Mouse (Mus musculus): ENCODE results near the gene Cdk6. TPM values are rescaled to one million over a fixed set of nuclear protein-coding genes. Genes with fewer than 3 reads are reported as not detected.
"Not testable (repeated sequence)": the region's sequence is repeated elsewhere in the genome, so short reads cannot be mapped to it uniquely, and the experiment has no call there.

Gene Cdk6
- polyA plus RNA-seq, 1 experiment from 2014 or later, result 59.1 TPM

DNA sequence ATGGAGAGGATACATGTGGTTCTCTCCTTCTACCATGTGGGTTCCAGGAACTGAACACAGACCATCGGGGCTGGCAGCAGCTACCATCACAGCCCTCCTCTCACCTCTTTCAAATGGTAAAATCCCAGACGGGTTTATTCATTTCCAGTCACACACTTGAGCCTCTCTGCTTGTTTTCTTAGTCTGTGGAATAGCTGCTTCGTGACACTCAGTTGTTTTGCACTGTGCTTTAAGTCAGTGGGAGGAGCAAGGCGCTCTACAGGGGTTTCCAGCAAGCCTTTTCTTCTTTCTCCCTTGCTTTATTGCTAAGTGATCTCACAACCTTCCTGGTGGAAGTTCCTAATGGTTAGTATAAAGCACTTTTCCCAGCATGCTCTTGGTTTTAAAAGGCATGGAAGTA lies 10.6 kb downstream of the Cdk6 start:
- not testable (repeated sequence) for H3K9ac ChIP-seq; H3K4me3 ChIP-seq; H3K9me3 ChIP-seq; H3K27me3 ChIP-seq; H3K4me2 ChIP-seq; H3K36me3 ChIP-seq; ATAC-seq (ENCODE audit: borderline replicate concordance, extremely low read depth, low FRiP score, low TSS enrichment); H3K4me1 ChIP-seq; H3K27ac ChIP-seq
- 60% methylated on average over 4 of the region's 4 CpGs for WGBS

DNA sequence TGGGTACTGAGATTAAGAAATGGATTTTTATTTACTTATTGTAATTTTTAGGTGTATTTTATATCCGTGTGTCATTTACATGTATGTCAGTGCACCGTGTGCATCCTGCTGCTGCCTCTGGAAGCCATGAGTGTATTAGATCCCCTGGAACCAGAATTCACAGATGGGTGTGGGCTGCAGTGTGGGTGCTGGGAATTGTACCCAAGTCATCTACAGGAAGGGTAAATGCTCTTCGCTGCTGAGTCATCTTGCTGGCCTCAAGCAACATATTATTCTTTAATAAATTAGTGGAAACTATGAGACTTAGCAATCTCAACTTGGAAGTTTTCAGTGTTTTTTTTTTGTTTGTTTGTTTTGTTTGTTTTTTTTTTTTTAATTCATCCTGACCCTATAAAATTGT lies 11.0 kb downstream of the Cdk6 start:
- Histone ChIP-seq H3K4me1 (0 out of 2 replicates have a peak, but pooled peaks cover 8% of the 10 kb centered on the region), H3K4me3 (no peak overlapping the region), H3K9me3 (no peaks in the 10 kb centered on the region), H3K36me3 (no peaks in the 10 kb centered on the region; the same call in 1 of the 2 replicates), H3K4me2 (no peak overlapping the region), H3K9ac (no peak overlapping the region), H3K27me3 (no peaks in the 10 kb centered on the region), H3K27ac (no peak overlapping the region)
- ATAC-seq (ENCODE audit: borderline replicate concordance, extremely low read depth, low FRiP score, low TSS enrichment), result no peak
- 88% methylated on average over 3 of the region's 3 CpGs for WGBS

DNA sequence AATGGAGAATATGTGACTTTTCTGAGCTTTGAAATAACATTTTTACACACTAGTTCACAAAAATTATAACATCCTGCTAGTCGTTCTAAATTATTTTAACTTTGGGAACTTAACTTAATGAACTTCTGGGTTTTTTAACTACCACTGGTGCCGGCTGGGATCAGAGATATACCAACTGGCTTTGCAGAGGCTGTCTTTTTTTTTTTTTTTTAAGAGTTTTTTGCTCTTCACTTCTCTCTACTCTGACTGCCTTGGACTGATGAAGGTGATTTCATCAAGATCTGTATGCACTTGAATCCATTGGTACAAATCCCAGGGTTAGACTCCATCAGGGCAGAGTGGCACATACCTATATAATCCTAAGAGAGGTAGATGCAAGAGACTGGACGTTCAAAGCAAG lies 11.5 kb downstream of the Cdk6 start:
- WGBS, result 85% methylated on average over 3 of the region's 3 CpGs
- Histone ChIP-seq H3K9me3 (no peaks in the 10 kb centered on the region), H3K4me3 (no peak overlapping the region), H3K27me3 (no peaks in the 10 kb centered on the region), H3K4me2 (no peak overlapping the region), H3K36me3 (no peaks in the 10 kb centered on the region; the same call in 1 of the 2 replicates), H3K9ac (no peak overlapping the region), H3K4me1 (0 out of 2 replicates have a peak, but pooled peaks cover 10% of the 10 kb centered on the region), H3K27ac (no peak overlapping the region)
- ATAC-seq (ENCODE audit: borderline replicate concordance, extremely low read depth, low FRiP score, low TSS enrichment), result no peak

DNA sequence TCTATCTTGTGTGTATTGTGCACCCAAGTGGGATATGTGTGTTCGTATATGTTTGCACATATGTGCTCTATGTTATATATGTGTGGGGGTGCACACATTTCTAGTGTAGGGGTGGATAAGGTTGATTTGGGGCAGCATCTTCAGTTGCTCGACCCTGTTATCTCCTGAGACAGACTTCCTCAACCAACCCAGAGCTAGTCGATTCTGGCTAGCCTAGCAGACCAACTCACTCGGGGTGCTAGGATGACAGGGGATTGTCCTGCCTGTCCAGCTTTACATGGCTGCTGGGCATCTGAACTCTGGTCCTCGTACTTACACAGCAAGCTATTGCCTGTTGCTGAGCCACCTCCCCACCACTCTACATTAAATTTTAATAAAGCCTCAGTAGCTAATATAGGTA lies 13.0 kb downstream of the Cdk6 start:
- Histone ChIP-seq H3K27me3 (no peaks in the 10 kb centered on the region), H3K36me3 (no peaks in the 10 kb centered on the region), H3K9ac (no peak overlapping the region), H3K4me3 (no peak overlapping the region), H3K9me3 (no peaks in the 10 kb centered on the region), H3K4me1 (0 out of 2 replicates have a peak, but pooled peaks cover 10% of the 10 kb centered on the region), H3K4me2 (no peak overlapping the region), H3K27ac (no peak overlapping the region)
- 81% methylated on average over 5 of the region's 5 CpGs for WGBS
- no peak for ATAC-seq (ENCODE audit: borderline replicate concordance, extremely low read depth, low FRiP score, low TSS enrichment)

DNA sequence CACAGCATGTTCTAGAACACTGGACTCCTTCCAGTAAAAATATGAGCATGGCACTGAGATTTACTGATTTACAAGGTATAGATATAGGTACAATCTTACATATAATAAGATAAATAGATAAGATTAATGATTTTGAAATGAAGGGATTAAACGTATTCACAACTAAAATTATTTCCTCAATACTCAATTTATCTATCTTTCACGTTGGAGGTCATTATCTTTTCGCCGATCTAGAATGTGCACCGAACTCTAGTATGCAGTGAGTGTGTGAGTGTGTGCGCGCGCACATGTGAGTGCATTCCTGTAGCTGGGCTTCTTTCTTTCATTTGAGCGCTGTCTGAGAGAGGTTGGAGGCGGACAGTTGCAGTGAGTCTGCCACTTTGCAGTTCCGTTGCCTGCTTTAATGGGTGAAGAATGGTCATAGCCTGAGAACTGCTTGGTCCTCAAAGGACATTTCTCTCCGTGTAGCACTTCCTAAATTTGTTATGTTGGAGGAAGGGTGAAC lies 13.8 kb downstream of the Cdk6 start:
- no peaks in the 10 kb centered on the region for H3K9me3 ChIP-seq
- H3K9ac ChIP-seq, result no peak overlapping the region
- H3K4me3 ChIP-seq, result no peak overlapping the region
- ATAC-seq (ENCODE audit: borderline replicate concordance, extremely low read depth, low FRiP score, low TSS enrichment), result no peak
- H3K4me1 ChIP-seq, result 0 out of 2 replicates have a peak, but pooled peaks cover 10% of the 10 kb centered on the region
- H3K4me2 ChIP-seq, result no peak overlapping the region
- WGBS, result 80% methylated on average over 12 of the region's 12 CpGs
- no peak overlapping the region for H3K27ac ChIP-seq
- no peaks in the 10 kb centered on the region for H3K27me3 ChIP-seq
- no peaks in the 10 kb centered on the region for H3K36me3 ChIP-seq

DNA sequence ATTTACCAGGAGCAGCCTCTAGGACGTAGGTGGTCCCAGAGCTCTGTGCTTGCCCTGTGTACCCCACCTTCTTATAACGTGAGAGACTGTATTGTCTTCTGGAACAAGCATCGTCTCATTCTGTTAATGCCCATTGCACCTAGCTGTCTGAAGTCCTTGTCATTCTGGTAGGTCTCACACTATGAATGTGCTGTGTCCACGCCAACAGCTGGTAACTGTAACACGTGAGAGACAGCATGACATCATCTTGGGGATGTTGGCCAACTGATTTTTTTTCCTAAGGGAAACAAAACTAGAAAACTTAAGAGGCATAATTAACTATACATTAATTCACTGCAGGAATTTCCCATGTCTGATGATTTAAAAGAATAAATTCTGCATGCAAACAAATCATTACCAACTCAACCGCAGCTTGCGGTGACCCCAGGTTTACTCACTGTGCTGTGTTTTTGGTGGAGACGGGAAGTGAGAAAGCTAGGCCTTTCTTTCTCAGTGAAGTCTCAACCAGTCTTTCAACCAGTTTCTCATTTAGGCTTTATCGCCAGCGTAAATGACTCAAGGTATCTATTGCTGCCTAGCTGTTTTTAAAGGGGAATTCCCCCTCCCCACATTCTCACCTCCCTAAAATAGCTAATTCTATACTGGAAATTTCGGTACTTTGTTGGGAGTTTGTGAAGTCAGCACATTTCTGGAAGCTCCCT lies 14.4 kb downstream of the Cdk6 start:
- H3K4me2 ChIP-seq, result no peak overlapping the region
- 67% methylated on average over 11 of the region's 11 CpGs for WGBS

DNA sequence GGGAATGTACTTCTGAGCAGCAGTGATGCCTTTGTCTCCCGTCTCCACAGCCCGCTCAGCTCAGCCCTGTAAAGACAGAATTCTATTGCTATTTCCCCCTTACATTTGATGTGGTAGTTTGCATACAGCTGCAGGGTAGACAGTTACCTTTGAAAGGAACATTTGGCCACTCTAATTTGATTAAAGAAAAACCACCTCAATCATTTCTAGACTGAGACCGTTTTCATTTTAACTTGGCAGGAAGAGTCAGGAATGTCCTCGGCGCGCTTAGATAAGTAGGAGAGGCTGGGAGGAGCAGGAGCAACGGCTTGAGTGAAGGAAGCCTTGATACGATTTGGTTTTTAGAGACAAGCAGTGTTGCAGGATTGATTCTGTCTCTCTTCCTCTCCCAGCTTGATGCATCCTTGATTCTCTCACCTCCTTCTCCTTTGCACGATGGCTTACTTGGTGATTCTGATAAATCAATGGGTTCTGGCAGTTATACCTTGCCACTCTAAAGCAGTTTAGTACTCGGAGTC lies 15.0 kb downstream of the Cdk6 start:
- Histone ChIP-seq H3K9me3 (no peaks in the 10 kb centered on the region), H3K36me3 (no peaks in the 10 kb centered on the region), H3K4me3 (no peak overlapping the region), H3K4me1 (0 out of 2 replicates have a peak, but pooled peaks cover 10% of the 10 kb centered on the region), H3K27ac (no peak overlapping the region), H3K4me2 (no peak overlapping the region), H3K9ac (no peak overlapping the region), H3K27me3 (no peaks in the 10 kb centered on the region)
- no peak for ATAC-seq (ENCODE audit: borderline replicate concordance, extremely low read depth, low FRiP score, low TSS enrichment)
- WGBS, result 74% methylated on average over 10 of the region's 10 CpGs

More for the DNA sequence above, 14.4 kb downstream of the Cdk6 start:
- Histone ChIP-seq H3K36me3 (no peaks in the 10 kb centered on the region), H3K4me1 (0 out of 2 replicates have a peak, but pooled peaks cover 10% of the 10 kb centered on the region), H3K9me3 (no peaks in the 10 kb centered on the region), H3K4me3 (no peak overlapping the region), H3K27ac (no peak overlapping the region), H3K9ac (no peak overlapping the region), H3K27me3 (no peaks in the 10 kb centered on the region)
- no peak for ATAC-seq (ENCODE audit: borderline replicate concordance, extremely low read depth, low FRiP score, low TSS enrichment)

DNA sequence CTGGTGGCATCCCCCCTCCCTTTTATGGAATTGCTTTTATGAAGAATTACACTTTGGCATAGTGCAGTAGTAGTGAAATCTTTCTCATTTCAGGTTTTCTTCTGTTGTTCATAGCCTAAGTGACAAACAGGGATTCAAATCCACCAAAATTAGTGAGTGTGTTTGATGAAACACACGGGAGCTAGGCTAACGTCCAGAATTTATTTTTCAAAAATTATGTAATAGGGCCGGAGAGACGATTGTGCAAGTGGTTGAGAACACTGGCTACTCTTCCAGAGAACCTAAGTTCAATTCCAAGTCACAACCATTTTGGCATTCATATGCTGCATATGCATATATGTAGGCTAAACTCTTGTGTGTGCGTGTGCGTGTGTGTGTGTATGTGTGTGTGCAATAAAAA lies 16.2 kb downstream of the Cdk6 start:
- no peaks in the 10 kb centered on the region for H3K9me3 ChIP-seq
- no peak overlapping the region for H3K4me3 ChIP-seq
- no peak overlapping the region for H3K9ac ChIP-seq
- ATAC-seq (ENCODE audit: borderline replicate concordance, extremely low read depth, low FRiP score, low TSS enrichment), result no peak
- WGBS, result 75% methylated on average over 6 of the region's 6 CpGs
- H3K27me3 ChIP-seq, result no peaks in the 10 kb centered on the region
- H3K4me1 ChIP-seq, result peaks cover 18% of the 10 kb centered on the region; the same call in 1 of the 2 replicates
- no peaks in the 10 kb centered on the region for H3K36me3 ChIP-seq
- H3K27ac ChIP-seq, result no peak overlapping the region
- no peak overlapping the region for H3K4me2 ChIP-seq

DNA sequence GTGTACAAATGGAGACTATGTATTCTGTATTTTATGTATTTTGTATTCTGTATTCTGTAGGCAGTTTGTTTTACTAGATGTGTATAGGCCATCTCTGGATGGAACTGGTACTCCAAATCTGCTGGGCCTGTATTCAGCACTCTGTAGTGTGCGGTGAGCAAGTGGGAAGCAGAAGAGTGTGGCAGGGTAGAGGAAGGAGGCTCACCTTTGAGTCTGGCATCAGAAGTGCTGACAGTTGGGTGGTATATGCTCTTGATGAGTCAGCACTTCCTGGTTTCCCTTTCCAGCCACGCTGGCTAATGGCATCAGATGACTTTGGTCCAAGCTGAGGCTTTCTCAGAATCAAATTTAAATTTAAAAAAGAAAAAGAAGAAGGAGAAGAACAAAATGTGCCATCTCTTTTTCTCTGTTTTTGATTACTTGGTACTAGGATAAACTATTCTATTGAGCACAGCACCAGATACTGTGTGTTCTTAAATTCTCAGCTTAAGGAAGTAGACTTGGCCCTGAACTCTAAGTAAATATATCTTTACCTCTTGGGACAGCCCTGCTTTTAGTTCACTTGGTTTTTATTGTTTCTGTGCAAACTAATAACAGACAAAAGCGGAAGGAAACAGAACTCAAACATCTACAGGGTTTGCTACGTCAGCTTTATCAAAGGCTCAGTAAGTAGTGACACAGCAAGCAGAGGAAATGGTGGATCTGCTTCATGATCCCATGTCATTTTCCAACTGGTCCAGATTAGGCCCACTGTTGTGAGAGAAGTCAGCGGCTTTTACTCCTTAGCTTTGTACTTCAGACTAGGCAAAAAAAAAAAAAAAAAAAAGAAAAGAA lies 17.6 kb downstream of the Cdk6 start:
- Histone ChIP-seq H3K27me3 (no peaks in the 10 kb centered on the region), H3K4me1 (peaks cover 18% of the 10 kb centered on the region; the same call in 1 of the 2 replicates), H3K9ac (no peak overlapping the region), H3K36me3 (no peaks in the 10 kb centered on the region), H3K9me3 (no peaks in the 10 kb centered on the region), H3K4me2 (no peak overlapping the region), H3K27ac (no peak overlapping the region), H3K4me3 (no peak overlapping the region)
- 78% methylated on average over 5 of the region's 5 CpGs for WGBS
- ATAC-seq (ENCODE audit: borderline replicate concordance, extremely low read depth, low FRiP score, low TSS enrichment), result no peak

DNA sequence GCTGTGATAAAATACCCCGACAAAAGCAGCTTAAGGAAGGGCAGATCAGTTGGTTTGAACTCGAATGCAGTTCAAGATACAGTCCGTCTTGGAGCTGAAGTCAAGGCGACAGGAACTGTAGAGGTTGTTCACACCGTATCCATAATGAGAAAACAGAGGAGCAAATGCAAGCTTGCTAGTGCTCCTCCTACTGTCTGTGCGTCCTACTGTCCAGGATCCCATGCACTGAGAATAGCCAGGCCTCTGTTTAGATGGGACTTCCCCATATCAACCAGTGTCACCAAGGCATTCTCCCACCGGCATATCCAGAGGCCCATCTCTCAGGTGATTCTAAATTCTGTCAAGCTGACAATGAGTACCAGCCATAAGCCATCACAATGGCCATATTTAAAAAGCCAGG lies 18.6 kb downstream of the Cdk6 start:
- Histone ChIP-seq H3K27me3 (no peaks in the 10 kb centered on the region), H3K36me3 (no peaks in the 10 kb centered on the region), H3K9me3 (no peaks in the 10 kb centered on the region), H3K4me1 (peaks cover 18% of the 10 kb centered on the region; the same call in 1 of the 2 replicates), H3K4me2 (no peak overlapping the region), H3K4me3 (no peak overlapping the region), H3K27ac (no peak overlapping the region), H3K9ac (no peak overlapping the region)
- WGBS, result 82% methylated on average over 7 of the region's 7 CpGs
- no peak for ATAC-seq (ENCODE audit: borderline replicate concordance, extremely low read depth, low FRiP score, low TSS enrichment)

DNA sequence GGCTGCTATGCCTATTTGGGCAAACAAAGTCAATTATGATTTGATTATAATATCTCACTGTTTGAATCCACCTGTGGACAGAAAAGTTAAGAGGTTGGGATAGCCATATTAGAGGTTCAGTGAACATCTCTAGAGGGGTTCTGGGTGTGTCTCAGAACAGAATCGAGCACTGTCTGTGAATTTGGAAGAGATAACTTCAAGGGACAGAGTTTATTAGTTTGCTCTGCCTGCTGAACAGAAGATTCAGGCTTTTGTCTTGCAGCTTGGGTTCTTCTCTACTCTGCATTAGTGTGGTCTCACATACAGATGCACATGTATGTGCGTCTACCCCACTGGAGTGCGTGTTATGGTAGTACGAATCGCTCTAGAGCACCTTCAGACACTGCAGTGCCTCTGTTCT lies 20.0 kb downstream of the Cdk6 start:
- WGBS, result 93% methylated on average over 5 of the region's 5 CpGs
- Histone ChIP-seq H3K4me3 (no peak overlapping the region), H3K27me3 (no peaks in the 10 kb centered on the region), H3K36me3 (no peaks in the 10 kb centered on the region), H3K9me3 (no peaks in the 10 kb centered on the region), H3K9ac (no peak overlapping the region), H3K4me1 (peaks cover 12% of the 10 kb centered on the region; the same call in 1 of the 2 replicates), H3K27ac (no peak overlapping the region), H3K4me2 (no peak overlapping the region)
- no peak for ATAC-seq (ENCODE audit: borderline replicate concordance, extremely low read depth, low FRiP score, low TSS enrichment)

DNA sequence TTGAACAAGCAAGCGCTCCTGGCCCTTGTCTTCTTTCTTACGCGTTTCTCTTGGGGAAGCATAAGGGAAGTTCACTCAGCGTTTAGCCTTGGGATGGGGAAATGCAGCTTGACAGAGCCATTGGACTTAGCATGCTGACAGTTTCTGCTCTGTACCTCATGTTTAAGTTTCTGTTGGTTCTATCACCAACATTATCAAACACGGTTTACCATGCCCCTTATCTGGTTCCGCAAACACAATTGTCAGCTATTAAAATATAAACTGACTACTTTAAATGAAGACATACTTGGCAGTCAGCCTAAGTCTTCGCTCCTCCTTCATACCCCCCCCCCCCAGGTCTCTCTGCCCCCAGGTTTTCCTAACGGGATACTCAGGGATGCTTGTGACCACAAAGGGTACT lies 20.8 kb downstream of the Cdk6 start:
- Histone ChIP-seq H3K4me2 (no peak overlapping the region), H3K36me3 (no peaks in the 10 kb centered on the region), H3K27ac (no peak overlapping the region), H3K27me3 (no peaks in the 10 kb centered on the region), H3K9ac (no peak overlapping the region), H3K4me1 (peaks cover 12% of the 10 kb centered on the region; the same call in 1 of the 2 replicates), H3K4me3 (no peak overlapping the region), H3K9me3 (no peaks in the 10 kb centered on the region)
- WGBS, result 32% methylated on average over 8 of the region's 8 CpGs
- no peak for ATAC-seq (ENCODE audit: borderline replicate concordance, extremely low read depth, low FRiP score, low TSS enrichment)
